Mouse (Mus musculus) liver, embryonic 11.5 days (tissue): ENCODE measurements around the gene Pex11g. TPM values are rescaled to one million over a fixed set of nuclear protein-coding genes. Genes with fewer than 3 reads are reported as not detected.

Source experiments
- ATAC-seq: fragments of 200-750 bp; cut with Nextera tagmentation; replicated peaks from 2 replicates; pipeline ENCODE4 v1.8.0; 2017; ENCODE audit warnings: moderate number of reproducible peaks, mild to moderate bottlenecking, moderate TSS enrichment, moderate library complexity; ENCODE audit not compliant: low FRiP score
- DNase-seq: peaks from one replicate; pipeline ENCODE4 v3.0.0-alpha.2; 2017; ENCODE audit warnings: low spot score
- H3K27ac ChIP-seq: fragments of 300-500 bp; sonication (generic); 2 replicates; pipeline ENCODE4 v1.5.1; 2014; ENCODE audit warnings: mild to moderate bottlenecking, low read depth, low read length, control low read depth
- H3K27me3 ChIP-seq: fragments of 300-500 bp; sonication (generic); replicated peaks from 2 replicates; pipeline ENCODE4 v1.6.1; 2014; ENCODE audit warnings: low read length, mixed read lengths; ENCODE audit not compliant: control insufficient read depth, insufficient read depth
- H3K36me3 ChIP-seq: fragments of 300-500 bp; sonication (generic); 2 replicates; pipeline ENCODE4 v1.6.1; 2014; ENCODE audit warnings: mild to moderate bottlenecking, low read length, moderate library complexity, mixed read lengths; ENCODE audit not compliant: control insufficient read depth, insufficient read depth
- H3K4me1 ChIP-seq: fragments of 300-500 bp; sonication (generic); replicated peaks from 2 replicates; pipeline ENCODE4 v1.6.1; 2014; ENCODE audit warnings: low read length, mixed read lengths; ENCODE audit not compliant: control insufficient read depth, insufficient read depth
- H3K4me2 ChIP-seq: fragments of 300-500 bp; sonication (generic); 2 replicates; pipeline ENCODE4 v1.6.1; 2014; ENCODE audit warnings: mild to moderate bottlenecking, control low read depth, moderate library complexity
- H3K4me3 ChIP-seq: fragments of 300-500 bp; sonication (generic); 2 replicates; pipeline ENCODE4 v1.5.1; 2014; ENCODE audit warnings: low read depth, low read length, control low read depth
- H3K9ac ChIP-seq: fragments of 300-500 bp; sonication (generic); 2 replicates; pipeline ENCODE4 v1.6.1; 2014; ENCODE audit warnings: low read depth, low read length, control low read depth
- H3K9me3 ChIP-seq: fragments of 300-500 bp; sonication (generic); 2 replicates; pipeline ENCODE4 v1.6.1; 2016; ENCODE audit warnings: low read length, inconsistent platforms, mixed read lengths; ENCODE audit not compliant: control insufficient read depth
- WGBS: fragments of 180-500 bp; shearing (Covaris S2); extraction: QIAGEN DNeasy Blood & Tissue Kit; methylation state at CpG from one replicate; pipeline ENCODE4 v1.1.7; 2014; 5-methylcytosine and 5-hydroxymethylcytosine counted together
- polyA plus RNA-seq: library from polyadenylated mRNA; unstranded; fragments of >200 nt; fragmentation: Nextera tagmentation; extraction: Ambion mirVana; gene quantifications from 2 replicates; pipeline ENCODE4 v1.2.1, GENCODE M21; 2014

Gene Pex11g
- polyA plus RNA-seq, 1 experiment from 2014 or later = 3.4 TPM

- 55% methylated on average over 9 of the region's 9 CpGs for WGBS
- Histone ChIP-seq H3K36me3 (no peaks in the 10 kb centered on the region), H3K27me3 (no peaks in the 10 kb centered on the region), H3K4me1 (no peaks in the 10 kb centered on the region), H3K27ac (no peak overlapping the region), H3K4me3 (peak overlapping the region; percentile 51), H3K9ac (peak overlapping the region; percentile 69), H3K4me2 (peak overlapping the region; percentile 69), H3K9me3 (no peaks in the 10 kb centered on the region)
- DNase-seq (no peak), ATAC-seq (no peak)
These were observed 536 bp upstream of the Pex11g start for GRCm38 (mm10) chr8:3467886-3468545.

GRCm38 (mm10) chr8:3464309-3464708, 3.2 kb downstream of the Pex11g start:
- no peaks in the 10 kb centered on the region for H3K4me1 ChIP-seq
- no peak for ATAC-seq
- H3K27ac ChIP-seq = no peak overlapping the region
- no peak overlapping the region for H3K4me2 ChIP-seq
- WGBS = 56% methylated on average over 5 of the region's 5 CpGs
- H3K36me3 ChIP-seq = no peaks in the 10 kb centered on the region
- no peaks in the 10 kb centered on the region for H3K27me3 ChIP-seq
- no peak for DNase-seq
- no peak overlapping the region for H3K9ac ChIP-seq
- no peak overlapping the region for H3K4me3 ChIP-seq
- no peaks in the 10 kb centered on the region for H3K9me3 ChIP-seq

- H3K36me3 ChIP-seq = peaks cover 4% of the 10 kb centered on the region; the same call in 1 of the 2 replicates
- no peaks in the 10 kb centered on the region for H3K4me1 ChIP-seq
- H3K27ac ChIP-seq = no peak overlapping the region
- H3K27me3 ChIP-seq = no peaks in the 10 kb centered on the region
- H3K4me2 ChIP-seq = no peak overlapping the region
- 80% methylated on average over 2 of the region's 2 CpGs for WGBS
- H3K4me3 ChIP-seq = no peak overlapping the region
- DNase-seq (no peak), ATAC-seq (no peak)
- no peak overlapping the region for H3K9ac ChIP-seq
- no peaks in the 10 kb centered on the region for H3K9me3 ChIP-seq
These were observed 4.2 kb downstream of the Pex11g start for GRCm38 (mm10) chr8:3463248-3463647.

GRCm38 (mm10) chr8:3451992-3452391, 15.5 kb downstream of the Pex11g start:
- no peak overlapping the region for H3K4me2 ChIP-seq
- H3K9me3 ChIP-seq = no peaks in the 10 kb centered on the region
- H3K9ac ChIP-seq = no peak overlapping the region
- no peaks in the 10 kb centered on the region for H3K4me1 ChIP-seq
- H3K27ac ChIP-seq = no peak overlapping the region
- no peak overlapping the region for H3K4me3 ChIP-seq
- DNase-seq (no peak), ATAC-seq (no peak)
- no peaks in the 10 kb centered on the region for H3K27me3 ChIP-seq
- WGBS = 96% methylated on average over 25 of the region's 25 CpGs
- H3K36me3 ChIP-seq = peaks cover 31% of the 10 kb centered on the region

- Histone ChIP-seq H3K27ac (no peak overlapping the region), H3K4me2 (no peak overlapping the region), H3K9ac (no peak overlapping the region), H3K36me3 (peaks cover 29% of the 10 kb centered on the region), H3K4me1 (no peaks in the 10 kb centered on the region), H3K9me3 (no peaks in the 10 kb centered on the region), H3K27me3 (no peaks in the 10 kb centered on the region), H3K4me3 (no peak overlapping the region)
- 35% methylated on average over 5 of the region's 5 CpGs for WGBS
- no peak for DNase-seq
- ATAC-seq = peak; percentile 71
These were observed 16.8 kb downstream of the Pex11g start for GRCm38 (mm10) chr8:3450670-3451069.

GRCm38 (mm10) chr8:3449226-3449625, 18.3 kb downstream of the Pex11g start:
- ATAC-seq = no peak

GRCm38 (mm10) chr8:3439510-3439909, 28.0 kb downstream of the Pex11g start:
- no peak overlapping the region for H3K4me3 ChIP-seq
- DNase-seq (no peak), ATAC-seq (no peak)
- no peaks in the 10 kb centered on the region for H3K27me3 ChIP-seq
- no peak overlapping the region for H3K27ac ChIP-seq
- no peak overlapping the region for H3K4me2 ChIP-seq
- H3K4me1 ChIP-seq = no peaks in the 10 kb centered on the region
- no peak overlapping the region for H3K9ac ChIP-seq
- WGBS = 84% methylated on average over 12 of the region's 12 CpGs
- peaks cover 23% of the 10 kb centered on the region for H3K36me3 ChIP-seq
- H3K9me3 ChIP-seq = no peaks in the 10 kb centered on the region

More at GRCm38 (mm10) chr8:3449226-3449625, 18.3 kb downstream of the Pex11g start:
- Histone ChIP-seq H3K27ac (no peak overlapping the region), H3K4me1 (no peaks in the 10 kb centered on the region), H3K9me3 (no peaks in the 10 kb centered on the region), H3K4me3 (no peak overlapping the region), H3K36me3 (peaks cover 22% of the 10 kb centered on the region), H3K27me3 (no peaks in the 10 kb centered on the region), H3K9ac (no peak overlapping the region), H3K4me2 (no peak overlapping the region)
- DNase-seq = no peak
- 75% methylated on average over 2 of the region's 2 CpGs for WGBS

- Histone ChIP-seq H3K4me2 (no peak overlapping the region), H3K36me3 (peaks cover 38% of the 10 kb centered on the region), H3K4me3 (no peak overlapping the region), H3K27me3 (no peaks in the 10 kb centered on the region), H3K9ac (no peak overlapping the region), H3K4me1 (no peaks in the 10 kb centered on the region), H3K27ac (no peak overlapping the region), H3K9me3 (no peaks in the 10 kb centered on the region)
- peak; percentile 70 for ATAC-seq
- WGBS = 55% methylated on average over 6 of the region's 6 CpGs
- no peak for DNase-seq
These were observed 31.0 kb downstream of the Pex11g start for GRCm38 (mm10) chr8:3436492-3436891.

GRCm38 (mm10) chr8:3431113-3431512, 36.4 kb downstream of the Pex11g start:
- no peak for ATAC-seq
- Histone ChIP-seq H3K36me3 (peaks cover 22% of the 10 kb centered on the region), H3K4me2 (no peak overlapping the region), H3K9ac (no peak overlapping the region; the same call in 1 of the 2 replicates), H3K4me3 (no peak overlapping the region), H3K27ac (no peak overlapping the region), H3K4me1 (no peaks in the 10 kb centered on the region), H3K9me3 (no peaks in the 10 kb centered on the region), H3K27me3 (no peaks in the 10 kb centered on the region)
- DNase-seq = no peak
- WGBS = 78% methylated on average over 3 of the region's 3 CpGs
